Mouse (Mus musculus): ENCODE measurements at regions not wholly inside any gene's neighbourhood (a gene's known extent, or its start where the extent isn't known, plus 50 kb on each side); places are given as distances from the start of the nearest gene placed in this dataset.
A peak's percentile ranks its signal among the peaks of the same experiment; 100 is the strongest.

DNA sequence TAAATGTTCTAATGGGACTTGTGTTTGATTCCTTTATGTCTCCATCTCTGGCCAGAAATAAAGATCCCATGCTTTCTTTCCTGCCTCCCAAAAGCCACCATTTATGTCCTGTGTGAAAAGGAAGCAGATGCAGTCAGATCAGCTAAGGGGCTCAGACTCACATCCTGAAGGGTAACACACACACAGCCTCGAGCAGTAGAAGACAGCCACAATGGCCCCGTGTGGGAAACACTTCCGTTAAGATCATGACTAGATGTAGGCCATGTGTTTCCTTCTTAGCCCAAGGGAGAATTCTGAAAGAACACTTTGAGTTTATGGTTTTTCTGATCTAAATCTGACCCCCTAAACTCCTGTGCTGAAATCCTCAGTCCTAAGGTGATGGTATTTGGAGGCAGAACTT is 110.4 kb upstream of the Gm3448 start:
- WGBS = 73% methylated on average over 3 of the region's 3 CpGs
- H3K9ac ChIP-seq (ENCODE audit: low read depth, low read length) = no peak overlapping the region
- no peaks in the 10 kb centered on the region for H3K9me3 ChIP-seq (ENCODE audit: control insufficient read depth)
- no peaks in the 10 kb centered on the region for H3K27me3 ChIP-seq (replicated peaks; ENCODE audit: control insufficient read depth, insufficient read depth, low read length)
- H3K4me2 ChIP-seq (replicated peaks; ENCODE audit: low read depth) = no peak overlapping the region
- no peak overlapping the region for H3K4me3 ChIP-seq (ENCODE audit: low read depth, low read length)
- no peaks in the 10 kb centered on the region for H3K4me1 ChIP-seq (replicated peaks; ENCODE audit: control insufficient read depth, insufficient read depth, low read length)
- TF ChIP-seq CTCF (IDR thresholded peaks at IDR 0.05; ENCODE audit: low read depth) = no peak
- H3K36me3 ChIP-seq (ENCODE audit: control insufficient read depth, insufficient read depth) = no peaks in the 10 kb centered on the region
- no peak overlapping the region for H3K27ac ChIP-seq (ENCODE audit: low read depth, low read length)
- no peak for ATAC-seq

DNA sequence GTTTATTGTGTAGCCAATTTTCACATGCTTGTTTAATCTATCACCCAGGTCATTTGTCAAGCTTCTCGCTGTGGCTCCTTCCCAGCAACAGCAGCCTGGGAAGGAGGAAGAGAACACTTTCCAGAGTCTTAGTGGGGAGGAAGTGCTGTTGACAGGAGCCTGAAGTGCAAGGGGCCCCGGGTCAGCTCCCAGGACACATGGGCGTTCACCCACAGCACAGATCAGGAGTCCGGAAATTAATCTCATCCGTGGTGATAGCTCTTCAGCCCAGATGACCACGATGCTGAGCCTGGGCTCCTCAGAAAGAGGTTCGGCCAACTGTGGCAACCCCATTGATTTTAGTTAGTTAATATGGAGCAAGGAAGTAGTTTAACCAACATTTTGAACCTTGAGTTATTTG is 105.3 kb upstream of the Gm3448 start:
- ATAC-seq = peak; percentile 36; the same call in 1 of the 2 replicates
- TF ChIP-seq CTCF (IDR thresholded peaks at IDR 0.05; ENCODE audit: low read depth) = no peak

GRCm38 (mm10) chr17:15145191-15145968 is 104.0 kb upstream of the Gm3448 start:
- Histone ChIP-seq H3K27ac (ENCODE audit: low read depth, low read length) (no peak overlapping the region), H3K9ac (ENCODE audit: low read depth, low read length) (no peak overlapping the region), H3K9me3 (ENCODE audit: control insufficient read depth) (no peaks in the 10 kb centered on the region), H3K27me3 (replicated peaks; ENCODE audit: control insufficient read depth, insufficient read depth, low read length) (no peaks in the 10 kb centered on the region), H3K4me3 (ENCODE audit: low read depth, low read length) (no peak overlapping the region), H3K36me3 (ENCODE audit: control insufficient read depth, insufficient read depth) (no peaks in the 10 kb centered on the region), H3K4me1 (replicated peaks; ENCODE audit: control insufficient read depth, insufficient read depth, low read length) (no peaks in the 10 kb centered on the region), H3K4me2 (replicated peaks; ENCODE audit: low read depth) (no peak overlapping the region)
- ATAC-seq = no peak
- TF ChIP-seq CTCF (IDR thresholded peaks at IDR 0.05; ENCODE audit: low read depth) = no peak
- 87% methylated on average over 14 of the region's 14 CpGs for WGBS

More for the DNA sequence above, 105.3 kb upstream of the Gm3448 start:
- no peak overlapping the region for H3K9ac ChIP-seq (ENCODE audit: low read depth, low read length)
- no peak overlapping the region for H3K27ac ChIP-seq (ENCODE audit: low read depth, low read length)
- H3K4me2 ChIP-seq (replicated peaks; ENCODE audit: low read depth) = no peak overlapping the region
- no peaks in the 10 kb centered on the region for H3K4me1 ChIP-seq (replicated peaks; ENCODE audit: control insufficient read depth, insufficient read depth, low read length)
- no peak overlapping the region for H3K4me3 ChIP-seq (ENCODE audit: low read depth, low read length)
- 28% methylated on average over 7 of the region's 7 CpGs for WGBS
- H3K27me3 ChIP-seq (replicated peaks; ENCODE audit: control insufficient read depth, insufficient read depth, low read length) = no peaks in the 10 kb centered on the region
- no peaks in the 10 kb centered on the region for H3K9me3 ChIP-seq (ENCODE audit: control insufficient read depth)
- H3K36me3 ChIP-seq (ENCODE audit: control insufficient read depth, insufficient read depth) = no peaks in the 10 kb centered on the region

DNA sequence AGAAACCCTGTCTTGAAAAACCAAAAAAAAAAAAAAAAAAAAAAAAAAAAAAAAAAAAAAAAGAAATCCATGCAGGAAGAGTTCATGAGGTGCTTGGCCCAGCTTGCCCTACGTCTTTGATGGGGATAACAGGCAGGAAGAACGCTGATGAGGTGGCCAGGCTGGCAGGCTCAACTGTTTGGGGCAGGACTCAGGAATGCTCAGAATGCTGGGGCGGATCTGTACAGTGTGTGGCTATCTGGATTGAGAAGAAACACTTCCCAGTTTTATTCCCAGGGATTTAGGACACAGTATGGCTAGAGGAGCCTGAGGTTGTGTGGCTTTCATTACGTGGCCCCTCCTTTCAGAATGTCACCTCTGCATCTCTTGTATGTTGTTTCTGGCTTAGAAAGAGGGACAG is 99.1 kb upstream of the Gm3448 start:
- no peak for TF ChIP-seq CTCF (IDR thresholded peaks at IDR 0.05; ENCODE audit: low read depth)
- no peaks in the 10 kb centered on the region for H3K9me3 ChIP-seq (ENCODE audit: control insufficient read depth)
- no peak overlapping the region for H3K27ac ChIP-seq (ENCODE audit: low read depth, low read length)
- 83% methylated on average over 4 of the region's 4 CpGs for WGBS
- H3K4me3 ChIP-seq (ENCODE audit: low read depth, low read length) = no peak overlapping the region
- ATAC-seq = no peak
- H3K4me1 ChIP-seq (replicated peaks; ENCODE audit: control insufficient read depth, insufficient read depth, low read length) = no peaks in the 10 kb centered on the region
- no peak overlapping the region for H3K4me2 ChIP-seq (replicated peaks; ENCODE audit: low read depth)
- H3K27me3 ChIP-seq (replicated peaks; ENCODE audit: control insufficient read depth, insufficient read depth, low read length) = no peaks in the 10 kb centered on the region
- no peak overlapping the region for H3K9ac ChIP-seq (ENCODE audit: low read depth, low read length)
- no peaks in the 10 kb centered on the region for H3K36me3 ChIP-seq (ENCODE audit: control insufficient read depth, insufficient read depth)
